Mouse (Mus musculus) testis, adult 2 months (tissue): ENCODE data around the gene Npnt.

Experiments
- CTCF ChIP-seq: fragments of 200-500 bp; IDR thresholded peaks from 2 replicates; pipeline ENCODE4 v1.5.1; 2012; ENCODE audit warnings: low read depth, mild to moderate bottlenecking, inconsistent platforms, low read length, moderate library complexity; ENCODE audit not compliant: control insufficient read depth, insufficient read depth, insufficient replicate concordance
- POLR2A ChIP-seq: fragments of 200-500 bp; IDR thresholded peaks from 2 replicates; pipeline ENCODE4 v1.6.1; 2012; ENCODE audit warnings: low read depth, mild to moderate bottlenecking, inconsistent platforms, low read length, moderate library complexity; ENCODE audit not compliant: control insufficient read depth

- TF ChIP-seq CTCF (no peak), POLR2A (no peak)
These were observed 84.5 kb downstream of the Npnt start for GRCm38 (mm10) chr3:132865596-132865995.
